Mouse (Mus musculus) brain, embryonic 14.5 days (tissue): ENCODE results near the gene Trpm8.

ENCODE experiments used
- CTCF ChIP-seq: fragments of 200-500 bp; IDR thresholded peaks from 2 replicates; pipeline ENCODE4 v1.5.1; 2012; ENCODE audit warnings: inconsistent platforms, mild to moderate bottlenecking, moderate library complexity, borderline replicate concordance; ENCODE audit not compliant: insufficient read depth, insufficient read length; ENCODE audit errors: extremely low read depth
- POLR2A ChIP-seq: fragments of 200-500 bp; IDR thresholded peaks from 2 replicates; pipeline ENCODE4 v1.6.1; 2012; ENCODE audit warnings: mild to moderate bottlenecking, inconsistent platforms, borderline replicate concordance; ENCODE audit not compliant: poor library complexity, insufficient read depth, insufficient read length, severe bottlenecking; ENCODE audit errors: extremely low read depth

GRCm38 (mm10) chr1:88273832-88274231 lies 3.6 kb upstream of the Trpm8 start:
- TF ChIP-seq CTCF, result no peak
- no peak for TF ChIP-seq POLR2A
